Mouse (Mus musculus) erythroblast, adult 5-6 weeks (primary cell): Measurements from ENCODE around the gene Hoxc10. TPM values are rescaled to one million over a fixed set of nuclear protein-coding genes. Genes with fewer than 3 reads are reported as not detected.
A peak's percentile ranks its signal among the peaks of the same experiment; 100 is the strongest.

Source experiments
- ATAC-seq: replicated peaks from 2 replicates; pipeline ENCODE4 v1.8.0; 2016; ENCODE audit warnings: moderate number of reproducible peaks, mild to moderate bottlenecking, moderate TSS enrichment, inconsistent platforms; ENCODE audit not compliant: poor library complexity, low FRiP score, severe bottlenecking
- total RNA-seq, 2 experiments: library from RNA; stranded (forward) in 1 of 2; stranded (reverse) in 1 of 2; fragments of 150-400 nt in 1 of 2; fragments of 200-764, 138-1000 nt in 1 of 2; gene quantifications; 2 replicates each; pipeline versions ENCODE4 v1.2.3 to v1.2.4; 2015 to 2017; ENCODE audit warnings: low replicate concordance in 2 of 2

The Hoxc10 gene
- total RNA-seq, 2 experiments from 2014 or later = not detected

DNA sequence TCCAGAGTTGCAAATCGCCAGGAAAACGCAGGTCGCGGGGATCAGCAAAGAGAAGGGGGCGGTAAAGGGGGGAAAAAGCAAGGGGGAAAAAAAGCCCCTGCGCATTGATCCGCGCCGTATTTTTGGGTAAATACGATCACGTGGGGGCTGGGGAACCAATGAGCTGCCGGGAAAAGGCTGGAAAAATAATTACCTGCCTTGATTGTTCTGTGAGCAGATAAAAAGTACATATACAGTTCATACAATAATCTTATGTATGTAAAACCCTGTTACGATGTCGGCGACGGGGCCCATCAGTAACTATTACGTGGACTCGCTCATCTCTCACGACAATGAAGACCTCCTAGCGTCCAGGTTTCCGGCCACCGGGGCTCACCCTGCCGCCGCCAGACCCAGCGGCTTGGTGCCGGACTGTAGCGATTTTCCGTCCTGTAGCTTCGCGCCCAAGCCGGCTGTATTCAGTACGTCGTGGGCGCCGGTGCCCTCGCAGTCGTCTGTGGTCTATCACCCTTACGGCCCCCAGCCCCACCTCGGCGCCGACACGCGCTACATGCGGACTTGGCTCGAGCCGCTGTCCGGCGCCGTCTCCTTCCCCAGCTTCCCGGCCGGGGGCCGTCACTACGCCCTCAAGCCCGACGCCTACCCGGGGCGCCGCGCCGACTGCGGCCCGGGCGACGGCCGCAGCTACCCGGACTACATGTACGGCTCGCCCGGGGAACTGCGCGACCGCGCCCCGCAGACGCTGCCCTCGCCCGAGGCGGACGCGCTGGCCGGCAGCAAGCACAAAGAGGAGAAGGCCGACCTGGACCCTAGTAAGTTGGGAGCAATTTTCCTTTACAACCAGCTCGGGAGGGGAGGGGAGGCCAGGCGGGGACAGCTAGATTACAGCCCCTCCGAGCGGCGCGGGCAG lies 15.0 kb downstream of the Hoxc10 start:
- ATAC-seq = no peak

DNA sequence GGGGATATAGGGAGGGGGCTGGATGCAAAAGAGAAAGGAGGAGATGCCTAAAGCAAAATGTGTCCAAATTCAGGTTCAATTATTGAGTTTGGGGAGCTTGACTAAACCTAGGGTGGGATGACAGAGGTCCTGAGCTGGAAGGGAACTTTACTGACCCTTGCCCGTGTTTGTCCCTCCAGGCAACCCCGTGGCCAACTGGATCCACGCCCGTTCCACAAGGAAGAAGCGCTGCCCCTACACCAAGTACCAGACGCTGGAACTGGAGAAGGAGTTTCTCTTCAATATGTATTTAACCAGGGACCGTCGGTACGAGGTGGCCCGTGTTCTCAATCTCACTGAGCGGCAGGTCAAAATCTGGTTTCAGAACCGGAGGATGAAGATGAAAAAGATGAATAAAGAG lies 17.1 kb downstream of the Hoxc10 start:
- no peak for ATAC-seq

DNA sequence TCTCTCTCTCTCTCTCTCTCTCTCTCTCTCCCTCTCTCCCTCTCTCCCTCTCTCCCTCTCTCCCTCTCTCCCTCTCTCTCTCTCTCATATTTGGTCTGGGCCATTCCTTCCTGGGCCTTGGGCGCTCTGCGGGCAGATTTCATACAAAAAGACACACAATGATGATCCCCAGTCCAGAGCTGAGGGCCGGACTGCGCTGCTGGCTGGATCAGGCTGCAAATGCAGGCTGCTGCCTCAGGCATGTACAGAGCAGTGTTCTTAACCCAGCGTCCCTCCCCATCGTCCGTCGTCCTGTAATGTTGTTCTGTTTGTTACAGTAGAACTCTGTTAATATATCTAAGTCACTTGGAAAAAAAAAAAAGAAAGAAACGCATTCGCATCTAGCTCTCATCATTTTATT lies 17.9 kb downstream of the Hoxc10 start:
- no peak for ATAC-seq

DNA sequence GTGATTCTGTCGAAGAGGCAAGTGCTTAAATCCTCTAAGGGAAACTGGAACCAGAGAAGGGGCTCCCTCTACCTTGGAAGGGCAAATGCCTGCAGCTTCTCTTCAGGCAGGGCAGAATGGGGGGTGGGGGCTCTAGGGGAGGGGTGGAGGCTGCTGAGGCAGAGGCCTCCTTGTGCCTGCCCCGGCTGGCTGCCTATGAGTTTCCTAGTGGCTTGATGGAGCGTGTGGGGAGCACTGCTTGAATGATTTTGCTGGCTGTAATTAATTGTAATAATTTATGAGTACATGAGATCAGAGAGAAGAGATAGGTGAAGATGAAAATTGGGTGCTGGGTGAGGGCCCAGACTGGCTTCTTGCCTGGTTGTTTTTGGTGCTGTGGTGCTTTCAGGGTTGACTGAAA lies 18.3 kb downstream of the Hoxc10 start:
- no peak for ATAC-seq

DNA sequence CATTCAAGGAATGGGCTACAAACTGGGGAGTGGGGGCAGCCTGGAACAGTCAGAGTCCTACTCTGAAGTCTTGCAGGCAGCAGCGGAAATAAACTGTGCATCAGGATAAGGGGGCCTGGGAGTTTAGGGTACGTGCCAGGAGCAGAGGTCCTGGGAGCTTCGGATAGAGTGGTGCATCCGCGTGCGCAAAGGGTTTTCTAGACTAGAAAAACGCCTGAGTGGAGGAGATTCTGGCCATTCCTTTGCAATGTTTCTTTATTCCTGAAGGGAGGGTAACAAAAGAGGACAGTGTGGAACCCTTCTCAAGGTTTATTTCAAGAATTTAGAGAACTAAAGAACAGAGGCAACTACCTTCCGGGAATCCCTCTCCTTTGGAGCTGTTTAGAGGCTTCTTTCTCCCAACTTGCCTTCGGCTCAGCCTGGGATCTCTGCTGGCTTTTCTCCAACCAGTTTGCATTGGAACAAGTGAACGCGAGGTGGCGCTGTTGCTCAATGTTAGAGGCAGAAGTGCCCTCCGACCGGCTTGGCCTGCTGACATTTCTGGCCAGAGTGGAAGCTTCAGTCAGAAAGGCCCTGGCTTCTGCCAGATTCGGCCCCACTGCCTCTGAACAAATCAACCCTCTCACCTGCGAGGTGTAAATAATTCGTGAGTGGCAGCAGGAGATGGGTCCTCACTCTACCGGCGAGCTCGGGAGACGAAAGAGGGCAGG lies 20.7 kb downstream of the Hoxc10 start:
- peak; percentile 70 for ATAC-seq

DNA sequence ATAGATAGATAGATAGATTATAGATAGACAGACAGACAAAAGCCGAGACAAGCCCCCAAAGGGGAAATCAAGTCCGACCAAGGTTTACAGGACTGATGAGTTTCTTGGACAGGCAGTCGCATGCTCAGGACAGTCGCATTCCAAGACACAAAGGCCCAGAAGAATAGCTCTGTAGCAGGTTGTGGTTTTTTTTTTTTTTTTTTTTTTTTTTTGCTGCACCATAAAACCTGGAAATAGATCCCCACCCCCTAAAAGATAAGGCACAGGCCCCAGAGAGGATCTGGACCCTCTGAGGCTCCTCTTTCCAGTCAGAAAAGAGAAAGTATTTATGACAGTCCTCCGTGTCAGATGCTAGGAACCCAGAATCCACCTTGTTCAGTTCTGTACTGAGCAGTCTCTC lies 21.5 kb downstream of the Hoxc10 start:
- no peak for ATAC-seq

DNA sequence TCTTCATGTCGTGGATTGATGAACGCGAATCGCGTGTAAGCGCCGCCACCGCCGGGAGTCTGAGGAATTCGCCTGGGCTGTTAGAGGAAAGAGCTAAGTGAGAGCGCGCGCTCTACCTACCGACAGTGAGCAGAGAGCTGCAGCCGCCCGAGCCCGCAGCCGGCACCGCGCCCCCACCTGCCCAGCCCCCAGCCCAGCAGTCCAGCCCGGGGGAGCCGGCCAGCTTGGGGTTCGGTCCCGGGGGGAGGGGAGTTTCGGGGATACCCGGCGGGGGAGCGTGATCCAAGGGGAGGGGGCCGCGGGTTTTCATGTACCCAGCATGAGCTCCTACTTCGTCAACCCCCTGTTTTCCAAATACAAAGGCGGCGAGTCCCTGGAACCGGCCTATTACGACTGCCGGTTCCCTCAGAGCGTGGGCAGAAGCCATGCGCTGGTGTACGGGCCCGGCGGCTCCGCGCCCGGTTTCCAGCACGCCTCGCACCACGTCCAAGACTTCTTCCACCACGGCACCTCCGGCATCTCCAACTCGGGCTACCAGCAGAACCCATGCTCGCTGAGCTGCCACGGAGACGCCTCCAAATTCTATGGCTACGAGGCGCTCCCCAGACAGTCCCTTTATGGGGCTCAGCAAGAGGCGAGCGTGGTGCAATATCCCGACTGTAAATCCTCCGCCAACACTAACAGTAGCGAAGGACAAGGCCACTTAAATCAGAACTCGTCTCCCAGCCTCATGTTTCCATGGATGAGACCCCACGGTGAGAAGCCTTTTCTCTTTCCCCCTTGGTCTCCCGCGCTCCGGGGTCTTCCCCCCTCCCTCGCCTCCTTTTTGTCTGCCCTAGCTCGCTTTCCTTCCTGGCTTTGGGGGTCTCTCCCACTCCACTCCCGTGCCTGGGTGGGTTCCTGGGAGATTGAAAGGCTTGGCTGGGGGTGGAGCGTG lies 24.1 kb downstream of the Hoxc10 start, which contains the start of gene Hoxc8:
TSS of gene Hoxc8 (plus strand) at position 147 of the 937 bp plus-strand sequence.
- ATAC-seq = no peak

DNA sequence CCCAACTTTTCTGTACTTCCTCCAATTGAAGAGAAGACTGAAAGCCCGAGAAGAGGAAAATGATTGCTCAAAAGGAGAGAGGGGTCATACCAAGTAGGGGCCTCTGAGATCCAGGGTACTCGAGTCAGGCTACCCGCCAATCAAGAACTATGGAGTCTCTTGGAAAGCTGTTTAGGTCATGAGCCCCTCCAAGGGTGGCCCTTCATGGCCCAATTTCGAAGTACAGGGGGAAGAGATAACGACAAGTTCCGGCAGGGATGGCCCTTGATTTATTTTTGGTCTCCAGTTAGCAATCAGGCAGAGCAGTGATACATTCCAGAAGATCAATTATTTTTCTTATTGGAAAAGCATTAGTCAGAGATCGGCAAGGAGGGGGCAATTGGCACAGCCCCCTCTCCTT lies 25.2 kb downstream of the Hoxc10 start:
- no peak for ATAC-seq

DNA sequence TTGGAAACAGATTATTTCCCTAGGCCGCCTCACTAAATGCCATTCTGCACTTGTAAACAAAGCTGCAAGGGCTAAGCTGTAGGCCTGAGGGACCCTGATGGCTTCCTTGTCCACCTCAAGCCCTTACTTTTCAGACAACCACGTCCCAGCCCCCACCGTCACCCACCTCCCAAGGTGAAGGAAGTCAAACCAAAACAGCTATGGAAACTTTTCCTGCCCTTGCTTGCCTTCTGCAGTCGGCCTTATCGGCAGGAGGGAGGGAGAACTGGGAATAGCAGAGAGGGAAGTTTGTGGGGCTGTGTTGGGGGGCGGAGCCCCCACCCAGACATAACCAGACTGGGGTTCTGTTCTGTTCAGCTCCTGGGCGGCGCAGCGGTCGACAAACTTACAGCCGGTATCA lies 25.6 kb downstream of the Hoxc10 start:
- ATAC-seq = no peak

DNA sequence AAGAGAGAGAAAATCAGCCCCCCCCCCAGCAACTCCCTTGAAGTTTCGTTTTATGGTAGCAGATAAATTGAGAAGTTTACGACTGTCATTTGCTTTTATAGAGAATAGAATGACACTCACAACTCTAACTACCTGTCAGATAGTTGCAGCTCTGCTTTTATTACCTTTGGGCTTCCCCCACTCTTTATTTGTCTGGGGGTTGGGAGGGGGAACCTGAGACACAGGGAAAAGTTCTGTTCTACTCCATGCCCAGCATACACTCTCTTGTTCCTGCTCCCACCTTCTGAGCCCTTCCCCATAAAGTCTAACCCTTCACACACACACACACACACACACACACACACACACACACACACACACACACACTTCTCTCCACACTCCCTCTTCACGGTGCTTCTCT lies 26.3 kb downstream of the Hoxc10 start:
- ATAC-seq = no peak

DNA sequence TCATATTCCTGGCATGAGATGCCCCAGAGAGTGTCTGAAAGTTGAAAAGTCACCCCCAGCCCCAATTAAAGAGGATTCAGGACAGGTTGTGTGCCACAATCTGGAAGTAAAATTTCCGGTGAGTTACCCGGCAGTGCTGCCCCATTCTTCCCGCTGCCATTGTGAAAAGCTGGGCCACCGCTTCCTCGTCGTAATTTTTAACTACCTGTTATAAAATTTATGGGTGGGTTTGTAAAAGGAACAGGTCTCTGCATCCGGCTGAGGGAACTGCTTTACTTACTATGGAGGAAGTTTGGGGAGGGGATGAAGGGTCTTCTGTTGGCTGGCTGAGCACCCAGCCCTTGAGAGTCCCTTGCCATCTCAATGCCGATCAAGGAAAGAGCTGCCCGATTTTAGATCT lies 30.0 kb downstream of the Hoxc10 start:
- ATAC-seq = no peak

DNA sequence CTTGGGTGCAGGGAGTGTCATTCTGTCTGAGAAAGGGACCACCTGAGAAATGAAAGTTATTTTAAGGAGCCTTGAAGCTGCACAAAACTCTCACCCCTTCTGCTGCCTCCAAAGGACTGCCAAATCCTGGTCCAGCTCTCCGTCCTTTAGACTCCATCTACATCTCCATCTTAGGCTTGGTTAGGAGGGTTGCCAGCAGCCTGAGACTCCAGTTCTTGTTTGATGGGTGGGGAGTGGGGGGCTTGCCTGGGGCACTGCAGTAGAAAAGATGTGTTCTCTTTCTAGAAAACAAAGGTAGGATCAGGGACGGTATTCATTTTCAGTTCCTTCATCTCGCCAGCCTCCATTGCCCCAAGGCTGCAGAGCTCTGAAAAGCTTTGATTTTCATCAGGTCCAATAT lies 30.8 kb downstream of the Hoxc10 start:
- ATAC-seq = no peak

DNA sequence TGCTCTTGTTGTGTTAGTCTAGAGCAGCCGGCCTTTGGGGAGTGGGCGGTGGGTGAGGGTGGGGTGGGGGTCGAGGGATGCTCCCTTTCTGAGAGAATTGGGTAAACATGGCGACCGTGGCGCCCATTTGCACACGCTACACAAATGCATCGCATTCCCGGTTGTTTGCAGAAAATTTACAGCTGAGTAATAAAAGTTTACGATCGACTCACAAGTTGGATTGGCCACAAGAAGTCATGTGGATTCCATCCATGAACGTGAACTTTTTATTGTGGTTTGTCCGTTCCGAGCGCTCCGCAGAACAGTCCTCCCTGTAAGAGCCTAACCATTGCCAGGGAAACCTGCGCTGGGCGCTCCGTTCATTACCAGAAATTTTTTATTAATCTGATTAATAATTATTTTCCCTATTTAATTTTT lies 31.4 kb downstream of the Hoxc10 start, which contains the start of gene Hoxc6:
TSS of gene Hoxc6 (plus strand) at position 319 of the 417 bp plus-strand sequence.
- no peak for ATAC-seq

DNA sequence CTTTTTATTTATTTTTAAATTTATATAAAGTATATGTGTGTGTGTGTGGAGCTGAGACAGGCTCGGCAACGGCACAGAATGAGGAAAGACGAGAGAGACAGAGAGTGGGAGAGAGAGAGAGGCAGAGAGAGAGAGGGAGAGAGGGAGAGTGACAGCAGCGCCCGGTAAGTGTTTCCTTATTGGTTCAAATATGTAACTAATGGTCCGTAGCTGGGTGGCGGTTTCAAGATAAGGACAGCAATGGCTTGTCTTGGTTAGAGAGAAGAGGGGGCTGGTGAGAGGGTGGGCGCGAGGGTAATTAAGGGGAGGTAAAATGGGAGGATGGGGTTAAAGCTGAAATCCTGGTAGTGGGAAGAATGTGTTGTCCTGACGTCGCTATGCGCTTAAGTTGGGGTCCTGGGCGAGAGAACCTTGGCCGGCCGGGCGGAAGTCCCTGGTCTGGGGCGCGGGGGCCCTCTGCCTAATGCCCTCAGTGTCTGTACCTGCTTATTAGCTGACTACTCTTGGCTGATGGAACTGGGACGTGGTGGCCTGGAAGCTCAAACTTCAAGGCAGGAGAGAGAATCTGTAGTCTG lies 32.1 kb downstream of the Hoxc10 start:
- ATAC-seq = no peak

DNA sequence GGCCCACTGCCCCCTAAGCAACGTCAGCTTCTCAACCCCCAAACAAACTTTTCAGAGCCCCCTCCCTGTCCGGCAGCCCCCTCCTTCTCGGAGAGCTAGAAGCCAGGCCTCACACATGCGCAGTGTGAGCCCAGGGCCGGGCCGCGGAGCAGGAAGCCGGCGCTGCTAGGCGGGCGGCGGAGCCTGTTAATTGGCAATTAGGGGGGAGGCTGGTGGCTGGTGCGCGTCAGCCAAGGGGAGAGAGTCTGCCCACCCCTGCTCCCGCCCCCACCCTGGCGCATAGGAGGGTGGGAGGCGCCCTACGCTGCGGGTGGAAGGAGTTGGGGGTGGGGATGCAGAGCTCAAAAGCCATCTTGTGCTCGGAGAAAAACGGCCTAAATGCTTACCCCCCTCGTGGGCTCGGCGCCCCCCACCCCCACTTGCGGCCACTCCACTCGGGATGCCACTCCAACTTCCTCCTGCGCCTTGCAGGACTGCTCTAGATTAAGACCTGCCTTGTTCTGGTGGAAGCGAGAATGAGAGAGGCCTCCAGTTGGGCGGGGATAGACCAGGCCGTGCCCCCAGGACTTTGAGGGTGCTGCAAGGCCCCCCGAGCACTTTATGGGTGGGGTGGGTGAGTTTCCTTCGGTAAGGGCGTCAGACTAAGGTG lies 32.7 kb downstream of the Hoxc10 start:
- ATAC-seq = no peak

DNA sequence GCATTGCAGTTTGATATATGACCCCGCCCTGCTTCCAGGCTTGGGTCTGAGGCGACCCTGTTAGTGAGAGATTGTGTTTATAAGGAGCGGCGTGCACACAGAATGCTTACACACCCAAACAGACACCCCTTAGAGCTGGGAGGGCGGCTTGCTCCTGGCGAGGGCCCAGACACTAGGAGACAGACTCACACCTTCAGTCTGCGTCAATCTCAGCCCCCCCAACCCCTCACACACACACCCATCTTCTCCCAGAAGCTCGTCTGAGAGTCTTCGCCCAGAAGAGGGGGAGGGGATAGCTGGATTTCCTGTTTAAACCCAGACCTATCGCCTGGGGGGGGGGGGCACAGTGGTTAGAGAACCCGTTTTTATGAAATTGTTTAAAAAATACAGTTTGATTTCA lies 33.4 kb downstream of the Hoxc10 start:
- no peak for ATAC-seq

DNA sequence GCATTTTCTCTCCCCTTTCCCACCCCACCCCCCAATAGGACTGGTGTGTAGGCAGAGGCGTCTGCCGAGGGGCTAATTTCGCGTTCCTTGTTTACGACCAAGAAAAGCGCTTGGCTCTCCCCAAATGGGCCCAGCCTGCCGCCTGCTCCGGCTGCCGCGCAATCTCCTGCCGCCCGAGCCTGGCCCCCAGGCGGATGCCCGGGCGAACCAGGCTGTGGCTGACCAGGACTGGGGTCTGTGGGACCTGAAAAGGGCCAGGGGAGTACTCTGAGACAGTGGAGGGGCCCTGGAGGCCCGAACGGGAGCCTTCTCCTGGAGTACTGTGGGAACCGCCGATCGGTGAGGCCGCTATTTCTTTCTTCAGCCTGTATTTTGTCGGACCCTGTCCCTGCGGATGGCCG lies 33.9 kb downstream of the Hoxc10 start:
- ATAC-seq = no peak

DNA sequence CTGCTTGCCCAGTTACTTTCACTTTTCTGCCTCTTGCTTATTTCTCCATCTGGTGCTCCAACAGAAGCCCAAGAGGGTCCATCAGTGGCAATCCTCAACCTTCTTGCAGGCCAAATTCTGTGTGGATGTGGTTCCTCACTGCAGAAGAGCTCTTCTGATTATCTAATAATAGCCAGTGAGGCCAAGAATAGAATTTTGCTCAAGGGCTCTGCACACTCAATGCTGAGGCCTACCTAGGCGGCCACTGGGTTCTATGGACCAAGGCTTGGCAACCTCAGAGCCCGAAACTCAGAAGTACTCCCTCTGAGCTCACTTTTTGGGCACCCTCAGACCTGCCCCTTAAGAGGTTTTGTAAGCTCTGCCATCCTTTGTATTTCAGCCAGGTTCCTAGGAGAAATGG lies 34.8 kb downstream of the Hoxc10 start:
- ATAC-seq = no peak

DNA sequence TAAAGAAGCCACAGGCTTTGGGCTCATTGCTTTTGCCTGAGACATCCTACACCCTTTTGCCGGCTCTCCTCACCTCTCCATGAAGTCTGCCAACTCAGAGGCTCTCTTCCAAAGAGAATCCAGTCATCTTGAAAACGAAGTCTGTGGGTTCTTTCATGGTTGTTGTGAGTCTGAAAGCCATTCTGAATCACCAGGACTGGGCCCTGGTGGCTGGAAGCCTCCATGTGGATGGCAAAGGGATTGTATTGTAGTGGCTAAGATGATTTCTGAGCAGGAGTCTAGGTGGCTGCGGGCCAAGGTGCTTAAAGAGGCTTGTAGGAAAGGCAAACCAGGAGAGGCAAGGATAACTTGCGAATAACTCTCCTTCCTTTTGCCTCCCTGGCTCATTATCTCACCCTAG lies 35.6 kb downstream of the Hoxc10 start:
- no peak for ATAC-seq
